Mouse (Mus musculus) kidney, adult 2 months (tissue): ENCODE measurements around the gene Olfr692. TPM values are rescaled to one million over a fixed set of nuclear protein-coding genes. Genes with fewer than 3 reads are reported as not detected.
"Not testable (repeated sequence)": the region's sequence is repeated elsewhere in the genome, so short reads cannot be mapped to it uniquely, and the experiment has no call there.

ENCODE experiments used
- DNase-seq: peaks from one replicate; pipeline ENCODE4 v3.0.0; 2021
- H3K27ac ChIP-seq: fragments of 200-500 bp; 2 replicates; pipeline ENCODE4 v1.5.1; 2012; ENCODE audit warnings: low read depth, low read length, control low read depth, inconsistent platforms; ENCODE audit not compliant: insufficient read depth
- H3K27me3 ChIP-seq: fragments of 200-500 bp; replicated peaks from 2 replicates; pipeline ENCODE4 v1.6.1; 2012; ENCODE audit warnings: mild to moderate bottlenecking, moderate library complexity, low read length, inconsistent platforms; ENCODE audit not compliant: control insufficient read depth, insufficient read depth
- H3K36me3 ChIP-seq: fragments of 200-500 bp; 2 replicates; pipeline ENCODE4 v1.6.1; 2012; ENCODE audit warnings: mild to moderate bottlenecking, moderate library complexity, low read length, inconsistent platforms; ENCODE audit not compliant: control insufficient read depth, insufficient read depth
- H3K4me1 ChIP-seq: fragments of 200-500 bp; 2 replicates; pipeline ENCODE4 v1.6.1; 2011; ENCODE audit warnings: low read length; ENCODE audit not compliant: control insufficient read depth, insufficient read depth
- H3K4me3 ChIP-seq: fragments of 200-500 bp; 2 replicates; pipeline ENCODE4 v1.5.1; 2011; ENCODE audit warnings: mild to moderate bottlenecking, low read depth, low read length, control low read depth; ENCODE audit not compliant: insufficient read depth
- CTCF ChIP-seq: fragments of 200-500 bp; conservative IDR thresholded peaks from 2 replicates; pipeline ENCODE4 v1.5.1; 2011; ENCODE audit warnings: low read depth, mild to moderate bottlenecking, control low read depth, low read length, moderate library complexity, mixed read lengths; ENCODE audit not compliant: insufficient read depth, insufficient read length
- POLR2A ChIP-seq: fragments of 200-500 bp; IDR thresholded peaks from one replicate; pipeline ENCODE4 v1.6.1; 2011; ENCODE audit warnings: low read depth, low read length, control low read depth
- whole genome bisulfite sequencing: fragments of 180-500 bp; shearing (Covaris S2); methylation state at CpG from one replicate; pipeline ENCODE4 v1.1.7; 2018; 5-methylcytosine and 5-hydroxymethylcytosine counted together
- polyA plus RNA-seq: library from polyadenylated mRNA; depleted of rRNA; stranded (reverse); fragments of >200 nt; gene quantifications from 2 replicates; pipeline ENCODE4 v1.2.3, GENCODE M21; 2012; rRNA removed

Gene Olfr692
- not detected in 2 replicates for polyA plus RNA-seq

DNA sequence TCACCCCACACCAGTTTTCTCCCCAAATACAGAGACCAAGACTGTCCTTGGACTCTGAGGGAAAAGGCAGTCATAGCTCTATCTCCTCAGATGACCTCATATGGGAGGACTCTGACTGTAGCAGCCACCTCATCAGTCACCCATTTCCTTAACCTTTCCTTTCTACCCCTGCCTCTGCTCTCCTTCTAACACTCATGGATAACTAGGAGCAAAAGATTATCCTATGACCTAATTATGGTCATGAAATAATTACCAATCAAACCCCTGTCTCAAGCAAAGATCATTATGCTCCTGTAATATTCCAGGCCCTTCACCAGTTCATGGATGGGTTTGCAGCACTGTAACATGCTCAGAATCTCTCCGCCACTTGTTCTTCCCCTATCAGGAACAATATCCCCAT is at the start of gene Olfr692:
Gene Olfr692, plus strand, starts transcription at position 301 of the 400 bp plus-strand sequence.
- DNase-seq: no peak
- H3K4me3 ChIP-seq: no peak within 1 kb of the TSS
- 100% methylated on average over 1 of the region's 1 CpGs for WGBS
- TF ChIP-seq CTCF: no peak
- no peak for TF ChIP-seq POLR2A
- H3K36me3 ChIP-seq: no peaks in the 10 kb centered on the region
- no peaks in the 10 kb centered on the region for H3K4me1 ChIP-seq
- H3K27me3 ChIP-seq: no peaks in the 10 kb centered on the region
- no peak within 1 kb of the TSS for H3K27ac ChIP-seq

DNA sequence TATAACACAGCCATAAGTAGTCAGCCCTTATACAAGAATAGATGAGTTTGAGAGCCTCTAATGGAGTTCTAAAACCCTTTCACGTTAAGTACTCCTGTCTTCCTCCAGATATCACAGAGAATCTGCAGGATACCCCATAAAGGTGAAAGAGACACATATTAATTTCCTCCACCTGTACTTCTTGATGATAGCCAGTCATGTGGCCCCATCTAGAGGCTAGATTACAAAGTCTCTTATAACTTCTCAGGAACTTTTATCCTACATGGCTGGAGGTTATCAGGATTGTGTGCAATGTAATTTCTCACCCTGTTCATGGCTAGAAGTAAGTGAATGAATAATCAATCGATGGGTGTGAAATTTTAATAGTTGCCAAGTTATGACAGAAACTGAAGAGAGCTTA is 42.7 kb upstream of the Olfr692 start:
- no peak overlapping the region for H3K4me3 ChIP-seq
- peak; percentile 3 for DNase-seq
- no peaks in the 10 kb centered on the region for H3K36me3 ChIP-seq
- no peak overlapping the region for H3K27ac ChIP-seq
- 79% methylated on average over 2 of the region's 2 CpGs for WGBS
- no peak for TF ChIP-seq CTCF
- TF ChIP-seq POLR2A: no peak
- no peaks in the 10 kb centered on the region for H3K27me3 ChIP-seq
- H3K4me1 ChIP-seq: no peaks in the 10 kb centered on the region

DNA sequence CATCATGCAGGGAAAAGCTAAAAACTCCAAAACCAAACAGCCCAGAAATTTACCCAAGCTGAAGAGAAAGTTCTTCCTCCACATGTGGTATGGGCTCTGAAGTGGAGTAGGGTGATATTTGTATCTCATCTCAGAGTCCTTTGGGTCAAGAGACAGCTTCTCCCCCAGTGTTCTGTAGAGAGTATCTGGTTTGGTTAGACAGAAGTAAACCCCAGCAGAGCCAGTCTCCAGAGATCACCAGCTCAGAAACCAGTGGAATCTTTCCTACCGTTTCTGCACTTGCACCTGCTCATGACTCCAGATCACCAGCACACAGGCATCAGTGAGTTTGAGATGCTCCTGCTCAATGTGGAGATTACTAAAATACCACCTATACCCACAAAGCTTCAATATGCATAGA is 34.0 kb upstream of the Olfr692 start, which contains the start of gene Olfr690:
Gene Olfr690, minus strand, starts transcription at position 101 of the 400 bp plus-strand sequence.
- no peak for DNase-seq
- 73% methylated on average over 1 of the region's 1 CpGs for WGBS
- Histone ChIP-seq H3K36me3 (no peaks in the 10 kb centered on the region), H3K27me3 (no peaks in the 10 kb centered on the region), H3K4me1 (no peaks in the 10 kb centered on the region), H3K27ac (no peak within 1 kb of the TSS), H3K4me3 (no peak within 1 kb of the TSS)
- no peak for TF ChIP-seq CTCF
- TF ChIP-seq POLR2A: no peak

DNA sequence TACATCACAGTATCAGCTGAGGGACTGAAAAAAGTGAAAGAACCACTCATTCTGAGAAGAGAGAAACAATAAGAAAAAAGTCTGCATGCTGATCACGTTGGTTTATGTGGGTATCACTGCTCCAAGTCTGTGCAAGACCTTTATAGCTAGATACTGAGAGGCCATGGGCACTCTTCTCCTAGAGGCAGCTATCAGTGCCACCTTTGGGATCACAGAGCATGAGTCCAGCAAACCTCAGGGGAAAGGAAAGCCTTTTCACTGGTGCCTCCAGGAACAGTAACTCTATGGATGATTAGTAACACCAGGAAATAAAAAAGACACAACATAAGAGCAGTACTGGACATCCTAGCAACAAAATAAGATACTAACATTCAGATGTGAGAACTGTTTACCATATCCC is 25.9 kb upstream of the Olfr692 start, which contains the start of gene Olfr691:
Gene Olfr691, minus strand, starts transcription at position 101 of the 400 bp plus-strand sequence.
- Histone ChIP-seq H3K36me3 (no peaks in the 10 kb centered on the region), H3K4me3 (no peak within 1 kb of the TSS), H3K27me3 (no peaks in the 10 kb centered on the region), H3K27ac (no peak within 1 kb of the TSS), H3K4me1 (no peaks in the 10 kb centered on the region)
- TF ChIP-seq POLR2A (no peak), CTCF (no peak)
- WGBS: 52% methylated on average over 1 of the region's 1 CpGs
- DNase-seq: no peak

DNA sequence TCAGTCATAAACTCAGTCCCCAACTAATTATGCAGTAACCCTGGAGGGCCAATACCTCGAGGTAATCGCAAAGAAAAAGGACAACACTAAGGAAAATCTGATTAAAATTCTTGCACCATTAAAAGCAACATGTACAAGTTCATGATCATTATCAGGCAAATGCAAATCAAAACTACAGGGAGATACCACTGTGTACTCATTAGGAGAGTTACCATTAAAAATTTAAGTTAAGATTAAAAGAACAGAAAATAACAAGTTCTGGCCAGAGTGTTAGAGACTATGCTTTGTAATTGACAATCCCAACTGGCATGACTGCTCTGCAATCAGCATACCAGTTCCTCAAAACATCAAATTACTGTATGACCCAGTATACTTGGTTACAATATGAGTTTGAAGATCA is 25.3 kb upstream of the Olfr692 start:
- no peaks in the 10 kb centered on the region for H3K4me1 ChIP-seq
- no peak for DNase-seq
- no peak overlapping the region for H3K4me3 ChIP-seq
- H3K36me3 ChIP-seq: no peaks in the 10 kb centered on the region
- TF ChIP-seq CTCF: no peak
- no peak for TF ChIP-seq POLR2A
- H3K27me3 ChIP-seq: no peaks in the 10 kb centered on the region
- no peak overlapping the region for H3K27ac ChIP-seq
- 74% methylated on average over 2 of the region's 2 CpGs for WGBS

DNA sequence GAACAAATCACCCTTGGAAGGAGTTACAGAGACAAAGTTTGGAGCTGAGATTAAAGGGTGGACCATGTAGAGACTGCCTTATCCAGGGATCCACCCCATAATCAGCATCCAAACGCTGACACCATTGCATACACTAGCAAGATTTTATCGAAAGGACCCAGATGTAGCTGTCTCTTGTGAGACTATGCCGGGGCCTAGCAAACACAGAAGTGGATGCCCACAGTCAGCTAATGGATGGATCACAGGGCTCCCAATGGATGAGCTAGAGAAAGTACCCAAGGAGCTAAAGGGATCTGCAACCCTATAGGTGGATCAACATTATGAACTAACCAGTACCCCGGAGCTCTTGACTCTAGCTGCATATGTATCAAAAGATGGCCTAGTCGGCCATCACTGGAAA is 12.0 kb upstream of the Olfr692 start:
- H3K36me3 ChIP-seq, H3K4me3 ChIP-seq, H3K4me1 ChIP-seq, DNase-seq, H3K27ac ChIP-seq, H3K27me3 ChIP-seq: not testable (repeated sequence)
- no CpG with 5 or more reads among the region's 5 CpGs for WGBS

DNA sequence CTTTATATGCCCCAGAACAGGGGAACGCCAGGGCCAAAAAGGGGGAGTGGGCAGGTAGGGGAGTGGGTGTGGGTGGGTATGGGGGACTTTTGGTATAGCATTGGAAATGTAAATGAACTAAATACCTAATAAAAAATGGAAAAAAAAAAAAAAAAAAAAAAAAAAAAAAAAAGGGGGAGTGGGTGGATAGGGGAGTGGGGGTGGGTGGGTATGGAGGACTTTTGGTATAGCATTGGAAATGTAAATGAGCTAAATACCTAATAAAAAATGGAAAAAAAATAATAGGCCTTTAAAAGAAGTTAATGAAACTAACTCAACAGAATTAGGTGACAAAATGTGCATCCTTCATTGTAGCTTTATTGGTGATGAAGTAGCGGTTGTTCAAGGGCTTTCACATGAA is 11.5 kb upstream of the Olfr692 start:
- H3K27me3 ChIP-seq, DNase-seq, H3K4me3 ChIP-seq, H3K36me3 ChIP-seq, H3K4me1 ChIP-seq, H3K27ac ChIP-seq: not testable (repeated sequence)
- 96% methylated on average over 1 of the region's 2 CpGs for WGBS

DNA sequence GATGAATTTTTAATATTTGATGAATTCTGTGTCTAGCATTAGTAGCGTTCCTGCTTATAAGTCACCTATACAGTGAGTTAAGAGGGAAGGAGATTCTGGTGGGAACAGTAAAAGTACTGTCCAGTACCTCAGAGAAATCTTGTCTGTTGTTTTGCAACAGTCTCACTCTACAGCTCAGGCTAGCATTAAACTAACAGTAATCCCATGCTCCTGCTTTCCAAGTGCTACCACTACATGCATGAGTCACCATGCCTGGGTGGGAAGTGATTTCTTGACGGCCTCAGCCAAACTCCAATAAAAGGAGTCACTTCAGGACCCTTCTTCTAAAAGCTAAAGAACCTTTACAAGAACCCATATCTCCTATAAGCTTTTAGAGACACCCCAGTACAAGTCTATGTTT is 6.3 kb upstream of the Olfr692 start:
- 67% methylated on average over 2 of the region's 2 CpGs for WGBS
- Histone ChIP-seq H3K27ac (no peak overlapping the region), H3K4me3 (no peak overlapping the region), H3K4me1 (no peaks in the 10 kb centered on the region), H3K27me3 (no peaks in the 10 kb centered on the region), H3K36me3 (no peaks in the 10 kb centered on the region)
- no peak for TF ChIP-seq POLR2A
- TF ChIP-seq CTCF: no peak
- no peak for DNase-seq
